ENCODE assay signal across 24 mouse cellular contexts in genomic region chrX:21701646-21702045, GRCm38 (mm10). TPM values are rescaled to one million over a fixed set of nuclear protein-coding genes. Genes with fewer than 3 reads are reported as not detected.
"Had no signal": no experiment of that assay in that cellular context is flagged by ENCODE, and none has a peak within 500 bp of the region (broad histone marks: within the 10 kb centered on the region; RNA-seq: fewer than 3 reads in every experiment).

No protein-coding gene starts in this region.

- H3K36me3 ChIP-seq: lung, embryonic 15.5 days; midbrain, embryonic 13.5 days; neural tube, embryonic 12.5 days; stomach, embryonic 15.5 days had no signal

- H3K4me2 ChIP-seq: lung, embryonic 15.5 days; midbrain, embryonic 11.5 days; midbrain, embryonic 13.5 days; neural tube, embryonic 12.5 days; stomach, embryonic 15.5 days had no signal

- ATAC-seq: liver, postnatal 0 days; lung, postnatal 0 days; midbrain, embryonic 13.5 days; midbrain, embryonic 16.5 days had no signal

- H3K9me3 ChIP-seq: lung, embryonic 15.5 days; midbrain, embryonic 13.5 days; neural tube, embryonic 12.5 days; stomach, embryonic 15.5 days had no signal

- H3K27ac ChIP-seq: lung, embryonic 15.5 days; macrophage; midbrain, embryonic 13.5 days; neural tube, embryonic 12.5 days; stomach, embryonic 15.5 days; stomach, postnatal 0 days had no signal

- H3K27me3 ChIP-seq: lung, embryonic 15.5 days; megakaryocyte, embryonic 14.5 days; midbrain, embryonic 13.5 days; neural tube, embryonic 12.5 days; stomach, embryonic 15.5 days had no signal

- H3K4me3 ChIP-seq: lung, embryonic 15.5 days; megakaryocyte, embryonic 14.5 days; midbrain, embryonic 13.5 days; myocyte; neural tube, embryonic 12.5 days; stomach, embryonic 15.5 days had no signal

- DNase-seq: liver, postnatal 0 days; lung, adult 2 months; lung, postnatal 14 days; lung, postnatal 36 days; right cerebral cortex, postnatal 14 days; thymus, adult 2 months; thymus, postnatal 25 days; thymus, postnatal 4 days had no signal

- H3K4me1 ChIP-seq: lung, embryonic 15.5 days; megakaryocyte, embryonic 14.5 days; midbrain, embryonic 13.5 days; neural tube, embryonic 12.5 days; stomach, embryonic 15.5 days had no signal

- H3K9ac ChIP-seq: liver, postnatal 0 days; lung, embryonic 15.5 days; midbrain, embryonic 13.5 days; neural tube, embryonic 12.5 days; stomach, embryonic 15.5 days had no signal

RNA-seq across cellular contexts. Expression of gene Slc6a14, which starts 13.1 kb away (rescaled TPM):
- total RNA-seq: megakaryocyte progenitor cell, adult 5-6 weeks had no signal
- polyA plus RNA-seq: liver, postnatal 0 days; macrophage; midbrain, embryonic 13.5 days; midbrain, embryonic 16.5 days; myocyte; neural tube, embryonic 14.5 days; spleen, adult 2 months; urinary bladder, adult 2 months had no signal

RNA-seq across cellular contexts. Expression of gene Gm28269, which starts 43.3 kb away (rescaled TPM):
- total RNA-seq: megakaryocyte progenitor cell, adult 5-6 weeks; neutrophil, adult 5-6 weeks had no signal
- polyA plus RNA-seq: liver, postnatal 0 days; lung, adult 2 months; lung, embryonic 15.5 days; macrophage; midbrain, embryonic 11.5 days; midbrain, embryonic 13.5 days; midbrain, embryonic 16.5 days; myocyte; neural tube, embryonic 12.5 days; neural tube, embryonic 14.5 days; spleen, adult 2 months; stomach, embryonic 15.5 days; stomach, postnatal 0 days; thymus, adult 2 months; urinary bladder, adult 2 months had no signal
